Mouse (Mus musculus): ENCODE measurements around the gene Ddr2.
"Not testable (repeated sequence)": the region's sequence is repeated elsewhere in the genome, so short reads cannot be mapped to it uniquely, and the experiment has no call there.

Ddr2 gene

DNA sequence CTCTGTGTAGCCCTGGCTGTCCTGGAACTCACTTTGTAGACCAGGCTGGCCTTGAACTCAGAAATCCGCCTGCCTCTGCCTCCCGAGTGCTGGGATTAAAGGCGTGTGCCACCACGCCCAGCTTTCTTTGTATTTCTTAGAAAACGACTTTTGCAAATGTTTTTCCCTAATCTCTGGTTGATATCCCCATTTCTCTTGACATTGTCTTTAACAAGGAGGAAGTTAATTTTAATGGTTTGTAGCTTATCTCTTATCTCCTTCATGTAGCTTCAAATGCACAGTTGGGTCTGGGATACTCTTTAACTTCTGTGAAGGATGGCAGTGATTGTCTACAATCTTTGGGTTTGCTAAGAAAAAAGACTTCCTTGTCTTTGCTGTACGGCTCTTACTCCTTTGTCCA lies 7.7 kb downstream of the Ddr2 start:
- not testable (repeated sequence) for DNase-seq (ENCODE audit: low read depth)

DNA sequence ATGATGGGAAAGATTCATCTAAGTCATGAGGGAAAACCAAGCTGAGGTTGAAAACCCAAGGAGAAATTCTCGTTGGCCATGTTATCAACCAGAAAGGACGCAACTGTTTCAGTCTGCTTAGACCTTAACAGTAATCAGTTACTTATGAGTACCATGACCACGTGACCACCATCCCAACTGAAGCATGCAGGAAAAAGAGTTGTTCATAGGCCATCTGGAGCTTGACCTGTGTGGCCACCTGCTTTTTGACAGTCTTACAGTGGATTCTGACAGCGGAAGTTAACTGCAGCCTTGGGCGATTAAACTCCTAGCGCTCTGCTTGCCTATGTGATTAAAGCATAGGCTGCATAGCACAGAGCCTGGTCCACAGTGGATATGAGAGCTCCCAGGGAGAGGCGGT lies 23.9 kb downstream of the Ddr2 start:
- DNase-seq (ENCODE audit: low read depth) = no peak

DNA sequence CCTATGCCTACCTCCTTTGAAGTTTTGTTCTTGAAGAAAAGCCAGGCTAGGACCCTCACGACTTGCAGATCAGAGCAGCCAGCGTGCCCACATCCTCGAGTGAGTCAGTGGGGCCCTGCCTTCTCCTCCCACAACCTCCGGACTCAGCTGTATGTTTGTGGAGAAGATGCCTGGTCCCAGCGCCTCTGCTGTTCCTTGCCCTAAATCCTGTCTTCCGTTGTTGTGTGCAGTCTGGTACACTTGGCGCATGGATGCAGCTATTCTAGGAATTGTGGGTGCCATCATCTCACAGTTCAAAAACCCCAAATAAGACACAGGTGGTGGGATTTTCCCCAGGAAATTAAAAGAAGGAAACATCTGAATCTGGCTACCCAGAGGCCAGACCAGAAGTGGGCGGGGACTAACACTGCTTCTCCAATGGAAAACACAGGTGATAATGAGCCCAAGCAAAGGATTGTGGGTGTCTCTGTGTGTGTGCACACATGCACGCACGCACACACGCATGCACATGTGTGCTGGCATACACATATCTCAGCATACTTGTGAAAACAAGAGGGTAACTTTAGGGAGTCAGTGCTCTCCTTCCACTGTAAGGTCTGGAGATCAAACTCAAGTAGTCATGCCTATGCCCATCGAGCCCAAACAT lies 26.3 kb downstream of the Ddr2 start:
- peak; percentile 23 for DNase-seq (ENCODE audit: low read depth)

DNA sequence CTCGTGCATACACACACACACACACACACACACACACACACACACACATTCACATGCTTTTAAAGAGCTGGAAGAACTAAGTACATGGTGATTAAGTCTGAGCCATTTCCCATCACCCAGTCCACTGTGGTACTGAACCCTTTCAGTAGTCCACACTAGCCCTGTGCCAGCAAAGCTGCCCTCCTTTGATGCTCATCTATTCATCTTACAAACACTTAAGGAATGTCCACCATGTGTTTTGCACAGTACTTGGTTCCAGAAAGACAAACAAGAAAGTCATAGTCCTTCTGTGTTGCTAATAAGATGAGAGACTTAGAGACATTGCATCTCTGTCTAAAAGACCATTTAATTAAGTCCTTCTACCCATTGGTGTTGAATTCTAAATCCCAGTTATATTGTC lies 29.7 kb downstream of the Ddr2 start:
- no peak for DNase-seq (ENCODE audit: low read depth)

DNA sequence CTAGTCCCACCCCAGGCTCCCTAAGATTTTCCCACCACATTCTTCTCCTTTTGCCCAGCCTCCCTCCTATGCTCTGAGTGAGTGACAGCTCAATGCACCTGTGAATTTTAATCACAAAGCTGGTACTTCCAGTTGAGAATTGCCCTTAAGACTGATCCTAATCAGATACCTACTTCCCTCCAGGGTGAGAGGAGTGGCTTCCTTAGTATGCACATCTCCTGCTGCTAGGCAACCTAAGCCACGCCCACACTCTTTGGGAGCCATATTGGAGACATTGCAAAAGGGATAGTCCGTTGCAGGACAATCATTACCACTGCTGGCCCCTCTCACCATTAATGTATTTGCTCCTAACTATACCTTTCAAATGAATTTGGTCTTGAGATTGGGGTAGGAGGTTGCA lies 31.1 kb downstream of the Ddr2 start:
- DNase-seq (ENCODE audit: low read depth) = no peak

DNA sequence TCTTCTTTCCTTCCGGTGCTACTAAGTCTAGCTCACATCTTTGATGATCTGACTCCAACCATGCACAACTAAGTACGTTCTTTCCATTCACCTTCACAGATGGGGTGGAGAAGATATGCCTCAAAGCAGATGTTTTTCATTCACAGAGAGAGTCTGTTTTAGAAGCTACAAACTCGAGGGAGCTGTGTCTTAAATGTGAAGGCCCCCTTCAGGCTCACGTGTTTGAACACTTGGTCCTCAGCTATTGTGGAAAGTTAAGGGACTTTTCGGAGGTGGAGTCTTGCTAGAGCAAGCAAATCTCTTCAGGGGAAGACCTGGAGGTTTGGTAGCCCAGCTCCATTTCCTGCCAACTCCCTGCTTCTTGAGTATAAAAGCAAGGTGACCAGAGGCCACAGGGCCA lies 34.2 kb downstream of the Ddr2 start:
- no peak for DNase-seq (ENCODE audit: low read depth)

DNA sequence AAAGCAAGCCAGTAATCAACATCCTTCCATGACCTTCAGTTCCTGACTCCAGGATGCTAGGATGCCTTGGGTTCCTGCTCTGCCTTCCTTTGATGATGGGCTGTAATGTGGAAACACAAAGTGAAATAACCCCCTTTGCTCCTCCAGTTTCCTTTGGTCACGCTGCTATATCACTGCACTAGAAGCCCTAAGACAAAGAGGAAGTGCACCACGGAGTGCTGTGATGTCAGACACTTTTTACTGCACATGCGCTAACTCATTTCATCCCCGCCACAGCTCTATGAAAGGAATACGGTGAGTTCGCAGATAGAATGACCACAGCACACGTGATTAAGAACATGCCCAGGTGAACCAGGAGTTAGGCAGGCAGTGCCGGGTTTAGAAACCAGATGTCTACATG lies 36.8 kb downstream of the Ddr2 start:
- DNase-seq (ENCODE audit: low read depth) = no peak

DNA sequence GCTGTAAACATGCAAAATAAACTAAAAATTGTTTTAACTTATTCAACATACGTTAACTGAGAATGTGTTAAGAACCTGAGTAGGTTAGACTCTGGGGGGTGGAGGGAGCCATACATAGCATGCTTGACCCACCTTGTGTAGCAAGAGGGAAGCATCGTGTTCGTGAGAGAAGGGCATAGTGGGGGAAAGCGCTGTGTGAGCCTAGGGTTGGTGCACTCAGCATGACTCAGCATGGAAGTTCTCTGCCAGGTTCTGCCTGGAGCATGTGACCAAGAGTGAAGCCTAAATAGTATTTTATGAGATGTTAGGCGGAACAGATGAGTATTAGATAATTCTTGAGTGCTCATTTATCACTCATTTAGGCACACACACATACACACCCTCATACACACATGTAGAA lies 41.4 kb downstream of the Ddr2 start:
- no peak for DNase-seq (ENCODE audit: low read depth)

DNA sequence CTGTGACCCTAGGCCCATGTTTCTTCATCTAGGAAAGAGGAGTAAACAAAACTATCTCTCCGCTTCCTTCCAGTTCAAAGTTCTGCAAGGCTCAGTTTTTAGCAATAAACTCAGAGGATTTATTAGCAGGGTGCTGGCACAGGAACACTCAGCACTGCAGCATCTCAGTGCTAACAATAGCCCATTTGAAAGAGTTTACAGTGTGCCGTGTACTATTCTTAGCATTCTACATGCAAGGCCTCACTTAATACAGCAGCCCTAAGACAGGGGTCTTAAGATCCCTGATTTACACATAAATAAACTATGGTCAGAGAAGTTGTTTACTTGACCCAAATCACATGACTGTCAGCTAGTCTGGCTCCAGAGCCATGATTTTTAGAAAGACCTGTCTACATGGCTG lies 44.6 kb downstream of the Ddr2 start:
- DNase-seq (ENCODE audit: low read depth) = no peak

DNA sequence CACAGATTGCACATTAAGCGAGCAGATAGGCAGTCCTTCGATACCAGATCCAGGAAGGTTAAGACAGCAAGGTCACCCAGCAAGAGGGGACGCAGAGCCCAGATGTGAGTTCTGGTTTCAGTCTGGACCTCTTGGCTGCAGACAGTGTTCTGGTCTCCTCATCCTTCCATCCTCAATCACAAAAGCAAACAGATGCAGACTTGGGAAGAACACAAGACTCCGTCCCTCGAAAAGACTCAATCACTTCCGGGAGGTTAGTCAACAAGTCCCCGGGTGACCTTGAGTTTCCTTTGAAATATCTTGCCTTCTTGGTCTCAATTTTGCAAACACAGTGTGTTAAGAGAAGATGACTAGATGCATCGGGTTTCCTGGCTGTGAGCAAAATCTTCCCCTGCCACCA lies 45.6 kb downstream of the Ddr2 start:
- no peak for DNase-seq (ENCODE audit: low read depth)

DNA sequence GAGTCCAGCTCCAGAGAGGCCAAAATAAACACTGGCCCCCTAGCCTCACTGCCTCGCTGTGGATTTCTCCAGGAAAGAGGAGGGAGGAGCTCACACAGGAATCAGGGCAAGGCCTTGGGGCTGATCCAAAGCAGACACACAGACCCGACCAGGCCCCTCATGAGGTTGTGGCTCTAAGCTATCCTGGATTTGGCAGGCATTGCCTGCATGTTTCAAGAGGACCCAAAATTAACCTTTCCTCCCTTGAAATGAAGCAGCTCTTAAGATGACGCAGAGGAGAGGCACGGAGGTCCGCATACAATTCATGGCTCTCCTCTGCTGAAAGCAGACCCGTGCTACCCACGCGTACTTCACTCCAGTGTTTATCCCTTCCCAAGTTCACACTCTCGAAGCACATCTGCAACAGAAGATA lies 46.5 kb downstream of the Ddr2 start:
- DNase-seq (ENCODE audit: low read depth) = no peak

DNA sequence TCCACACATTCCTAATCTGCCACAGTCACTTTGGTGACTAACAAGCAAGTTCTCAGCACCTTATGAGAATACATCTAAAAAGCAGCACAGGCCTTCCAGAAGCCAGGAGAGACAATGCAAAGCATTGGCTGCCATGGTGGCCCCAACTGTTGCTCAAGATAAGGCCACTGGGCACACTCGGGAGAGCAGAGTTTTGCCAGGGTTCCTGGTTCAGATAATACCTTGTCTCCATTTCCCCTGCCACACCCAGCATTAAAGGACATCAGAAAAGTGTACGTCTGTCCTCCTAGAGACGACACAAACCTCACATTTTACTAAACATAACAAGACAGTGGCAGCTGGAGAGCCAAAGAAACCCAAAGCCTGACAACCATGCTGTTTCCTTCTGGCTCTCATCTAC lies 50.3 kb downstream of the Ddr2 start:
- DNase-seq (ENCODE audit: low read depth) = no peak

DNA sequence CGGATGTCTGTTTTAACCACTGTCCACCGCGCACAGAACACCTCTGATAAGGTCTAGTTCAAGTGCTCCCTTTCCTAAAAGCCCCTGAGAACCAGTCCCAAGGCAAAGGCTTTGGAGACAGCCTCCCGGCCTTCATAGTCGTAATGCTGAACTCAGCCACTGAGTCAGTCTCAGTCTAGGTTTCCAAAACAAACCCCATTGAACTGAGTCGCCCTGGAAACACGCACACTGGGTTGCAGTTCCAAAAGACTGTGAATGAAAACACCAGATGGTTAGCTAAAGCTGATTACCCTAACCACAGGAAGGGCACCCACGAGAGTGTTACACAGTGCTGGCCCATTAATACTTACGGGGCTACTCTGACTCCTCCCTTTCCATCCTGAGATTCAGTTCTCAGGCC lies 51.2 kb downstream of the Ddr2 start:
- no peak for DNase-seq (ENCODE audit: low read depth)

DNA sequence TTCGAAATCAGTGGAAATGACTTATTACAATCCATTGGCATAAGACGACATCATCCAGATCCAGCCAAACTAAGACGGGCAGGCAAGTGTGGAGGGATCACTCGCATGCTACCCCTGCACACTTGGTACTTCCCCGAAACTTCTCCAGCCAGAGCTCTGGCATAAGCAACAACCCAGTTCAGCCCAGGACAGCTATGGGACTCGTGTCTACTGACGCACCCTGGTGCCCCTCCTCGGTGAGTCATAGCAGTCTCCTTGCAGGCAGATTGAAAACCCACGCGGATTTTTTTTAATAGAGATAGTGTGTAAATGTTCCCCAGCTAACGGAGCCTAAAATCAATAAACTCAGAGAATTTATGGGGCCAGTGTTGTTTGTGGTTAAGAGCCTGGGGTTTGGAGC lies 52.5 kb downstream of the Ddr2 start:
- DNase-seq (ENCODE audit: low read depth) = no peak

DNA sequence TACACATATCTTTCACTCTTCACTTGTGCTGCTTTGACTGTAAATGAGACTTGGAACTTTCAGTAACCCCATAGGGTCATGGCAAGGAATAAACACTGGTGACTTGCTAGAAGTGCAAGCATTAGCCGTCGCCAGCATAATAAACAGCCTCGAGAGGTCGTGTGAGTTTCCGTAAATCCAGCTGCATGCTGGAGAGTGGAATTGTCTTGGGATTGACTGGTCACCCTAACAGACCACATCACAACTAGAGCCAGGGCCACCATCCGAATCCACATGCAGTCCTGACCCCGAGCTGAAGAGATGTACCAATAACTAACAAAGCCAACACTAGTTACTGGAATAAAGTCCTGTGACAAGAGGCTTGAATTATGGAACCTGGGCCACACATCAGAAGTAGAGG lies 53.0 kb downstream of the Ddr2 start:
- no peak for DNase-seq (ENCODE audit: low read depth)

DNA sequence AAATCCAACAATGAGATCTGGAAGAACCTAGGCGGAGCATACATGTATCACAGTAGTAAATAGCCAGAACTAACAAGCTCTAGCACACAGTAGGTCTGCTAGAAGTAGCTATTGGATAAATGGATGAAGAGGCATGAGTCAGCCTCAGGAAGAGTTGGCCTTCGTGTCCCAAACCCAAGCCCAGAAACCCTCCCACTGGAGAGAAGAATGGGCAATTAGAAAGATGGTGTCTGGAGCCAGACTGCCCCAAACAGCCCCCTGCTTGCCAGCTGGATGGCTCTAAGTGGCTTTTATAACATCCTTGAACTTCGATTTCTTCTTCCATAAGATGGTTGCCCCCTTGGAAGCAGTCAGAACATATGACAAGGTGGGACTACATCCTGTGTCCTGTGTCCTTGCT lies 53.6 kb downstream of the Ddr2 start:
- no peak for DNase-seq (ENCODE audit: low read depth)

DNA sequence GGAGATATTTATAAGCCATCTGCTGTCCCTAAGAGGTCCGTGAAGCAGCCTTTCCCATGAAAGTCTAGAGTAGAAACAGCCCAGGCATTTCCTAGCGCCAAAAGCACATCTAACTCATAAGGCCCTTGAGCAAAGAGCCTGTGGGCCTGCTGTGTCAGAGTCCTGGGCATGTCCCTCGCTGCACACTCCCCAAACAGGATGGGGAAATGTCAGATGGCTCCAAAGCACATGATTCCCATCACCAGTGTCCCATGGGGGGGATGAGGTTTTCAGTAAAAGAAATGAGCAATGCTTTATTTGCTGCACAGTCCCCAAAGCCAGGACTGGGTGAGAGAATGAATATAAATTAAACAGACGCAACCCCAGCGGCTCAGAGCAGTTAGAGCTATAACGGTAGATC lies 54.3 kb downstream of the Ddr2 start:
- no peak for DNase-seq (ENCODE audit: low read depth)

DNA sequence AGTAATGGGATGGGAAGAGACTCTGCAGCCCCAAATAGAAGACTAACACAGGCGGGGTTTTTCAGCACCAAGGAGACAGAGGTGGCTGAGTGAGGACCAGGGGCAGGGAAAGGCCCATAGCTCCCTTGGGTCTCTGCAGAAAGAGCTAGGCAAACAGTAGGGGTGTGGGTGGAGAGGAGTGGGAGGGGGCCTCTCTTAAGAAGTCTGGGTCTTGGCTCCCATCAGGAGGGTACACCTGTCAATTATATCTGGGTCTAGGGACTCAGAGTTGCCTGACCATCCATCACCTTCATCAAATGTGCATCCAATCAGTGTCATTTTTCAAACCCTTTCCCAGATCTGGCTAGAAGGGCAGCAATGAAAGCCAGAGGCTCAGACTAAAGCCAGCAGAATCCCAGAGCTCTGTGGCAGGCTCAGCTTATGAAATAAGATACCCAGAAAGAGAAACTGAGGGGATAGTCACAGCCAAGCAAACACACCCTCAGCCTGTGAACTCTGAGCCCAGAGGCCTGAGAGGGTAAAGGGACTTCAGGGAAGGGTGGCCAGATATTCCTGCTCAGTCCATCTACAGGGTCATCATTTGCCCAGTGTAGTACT lies 58.0 kb downstream of the Ddr2 start:
- no peak for DNase-seq (ENCODE audit: low read depth)

DNA sequence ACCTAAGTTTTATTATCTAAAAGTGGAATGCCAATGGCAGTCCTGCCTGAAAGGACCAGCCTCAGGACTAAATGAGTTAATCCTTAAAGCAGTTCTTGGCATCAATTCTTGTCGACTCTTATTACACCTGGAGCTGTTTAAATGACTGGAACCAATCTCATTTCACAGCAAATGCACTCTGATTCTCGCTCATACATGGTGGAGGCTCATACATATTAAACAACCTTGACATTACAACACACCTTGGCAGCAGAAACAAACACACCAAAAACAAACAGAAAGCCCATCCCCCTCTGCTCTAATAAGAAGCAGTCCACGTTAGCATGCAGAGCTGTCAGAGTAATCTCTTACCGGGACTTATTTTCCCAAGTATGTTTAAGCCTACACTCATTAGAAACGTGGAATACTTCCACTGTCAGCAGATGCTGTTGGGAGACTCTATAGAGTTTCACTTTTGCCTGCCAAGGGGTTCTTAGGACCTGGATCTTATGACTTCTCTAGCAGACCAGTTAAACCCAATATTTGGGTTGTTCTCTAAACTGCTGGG lies 58.9 kb downstream of the Ddr2 start:
- no peak for DNase-seq (ENCODE audit: low read depth)

DNA sequence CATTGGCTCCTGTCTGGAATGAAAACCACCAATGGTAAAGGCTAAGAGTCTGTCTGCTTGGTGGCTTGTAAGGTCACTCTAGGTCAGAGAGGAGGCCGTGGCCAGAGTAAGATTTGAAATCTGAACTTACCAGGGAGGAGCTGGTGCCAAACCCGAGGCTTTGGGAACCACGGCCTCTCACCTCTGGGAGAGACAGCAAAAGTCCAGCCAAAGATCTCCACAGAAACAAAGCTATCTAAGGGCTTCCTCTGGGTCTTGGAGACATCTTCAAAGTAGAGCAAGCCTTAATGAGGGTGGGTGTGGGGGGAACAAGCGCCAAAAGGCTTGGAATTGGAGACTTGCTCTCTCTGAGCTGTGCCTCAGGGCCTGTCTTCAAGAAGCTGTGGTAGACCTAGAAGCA lies 62.1 kb downstream of the Ddr2 start:
- no peak for DNase-seq (ENCODE audit: low read depth)

DNA sequence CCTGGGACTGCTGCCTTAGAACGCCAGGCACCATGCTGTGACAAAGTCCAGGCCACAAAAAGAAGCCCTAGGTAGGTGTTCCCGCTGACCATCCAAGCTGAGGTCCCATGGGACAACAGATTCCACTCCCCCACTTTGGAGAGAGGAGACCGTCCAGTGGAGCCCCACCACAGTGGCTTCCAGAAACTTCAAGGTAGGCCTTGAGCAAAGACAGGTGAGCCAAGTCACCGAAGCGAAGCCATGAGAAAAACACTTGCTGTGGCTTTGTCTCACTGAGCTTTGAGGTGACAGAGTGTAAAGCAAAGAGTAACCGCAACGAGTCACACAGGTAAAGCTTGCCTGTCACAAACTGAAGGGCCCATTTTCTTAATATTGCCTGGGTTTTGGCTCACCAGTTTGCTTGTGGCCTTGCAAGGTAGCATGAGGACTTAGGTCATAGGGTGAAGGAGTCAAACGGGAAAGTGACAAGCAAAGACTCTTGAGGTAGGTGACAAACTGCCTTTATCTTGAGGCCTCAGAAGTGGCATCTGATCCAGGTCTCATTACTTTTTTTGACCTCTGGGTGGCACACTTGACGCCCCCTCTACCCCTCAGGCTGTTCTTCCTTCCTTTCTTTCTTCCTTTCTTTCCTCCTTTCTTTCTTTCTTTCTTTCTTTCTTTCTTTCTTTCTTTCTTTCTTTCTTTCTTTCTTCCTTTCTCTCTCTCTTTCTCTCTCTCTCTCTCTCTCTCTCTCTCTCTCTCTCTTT lies 65.7 kb downstream of the Ddr2 start:
- DNase-seq (ENCODE audit: low read depth) = peak; percentile 3

DNA sequence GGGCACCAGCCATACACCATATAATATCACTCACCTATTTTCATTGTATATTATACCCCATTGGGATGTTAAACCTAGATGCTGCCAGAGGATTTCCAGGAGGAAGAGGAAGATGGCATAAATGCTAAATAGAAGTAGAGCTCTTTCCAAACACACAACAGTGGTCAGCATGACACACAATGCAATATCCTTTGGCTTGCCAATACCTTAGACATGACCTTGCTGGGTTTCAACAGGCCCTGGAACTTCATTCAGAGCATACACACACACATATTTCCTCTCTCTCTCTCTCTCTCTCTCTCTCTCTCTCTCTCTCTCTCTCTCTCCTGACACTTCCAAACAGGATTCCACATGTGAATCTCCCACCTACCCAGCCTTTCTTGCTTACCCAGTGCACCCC lies 66.8 kb downstream of the Ddr2 start:
- no peak for DNase-seq (ENCODE audit: low read depth)

DNA sequence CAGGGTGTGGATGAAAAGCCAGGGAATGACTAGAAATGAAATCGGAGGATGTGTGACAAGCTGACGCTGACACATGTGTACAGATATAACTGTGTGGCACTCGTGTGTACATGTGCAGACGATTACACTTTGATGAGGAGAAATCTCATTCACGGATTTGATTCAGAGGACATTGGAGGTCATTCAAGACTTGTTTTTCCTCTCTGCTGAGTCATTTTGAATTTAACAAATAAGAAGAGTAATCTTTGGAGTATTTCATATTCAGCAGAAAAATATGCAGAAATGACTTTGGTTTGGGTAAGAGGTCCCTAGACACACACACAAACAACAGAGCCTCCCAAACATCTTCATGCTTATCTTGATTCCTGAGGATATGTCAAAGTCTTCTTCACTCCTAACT lies 67.6 kb downstream of the Ddr2 start:
- DNase-seq (ENCODE audit: low read depth) = no peak

DNA sequence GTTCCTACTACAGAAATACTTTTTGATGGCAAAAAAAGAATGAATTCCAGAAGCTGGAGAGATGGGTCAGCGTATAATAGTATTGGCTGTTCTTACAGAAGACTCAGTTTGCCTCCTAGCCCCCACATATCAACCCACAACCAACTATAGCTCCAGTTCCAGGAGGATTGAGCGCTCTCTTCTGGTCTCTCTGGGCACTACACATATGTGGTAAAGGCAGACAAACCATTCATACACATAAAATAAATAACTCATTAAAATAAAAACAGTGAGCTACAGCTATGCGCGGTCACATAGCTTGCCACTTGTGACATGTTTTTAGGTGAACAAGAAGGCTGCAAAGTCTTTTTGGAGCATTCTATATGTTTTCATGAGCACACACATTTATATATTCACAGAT lies 71.2 kb downstream of the Ddr2 start:
- DNase-seq (ENCODE audit: low read depth) = no peak
